Mouse (Mus musculus) adrenal gland, postnatal 10 days (tissue): Measurements from ENCODE around the gene Ccdc175. TPM values are rescaled to one million over a fixed set of nuclear protein-coding genes. Genes with fewer than 3 reads are reported as not detected.

Experiments used
- DNase-seq: peaks from one replicate; pipeline ENCODE4 v3.0.0; 2021; ENCODE audit warnings: mixed read lengths
- total RNA-seq, 2 experiments: library from RNA; stranded (reverse); gene quantifications; 2 replicates each; pipeline ENCODE4 v1.2.3; 2021

Gene Ccdc175
- total RNA-seq, 2 experiments from 2014 or later, result not detected

- no peak for DNase-seq
Measured at GRCm38 (mm10) chr12:72102776-72103175, 82.1 kb downstream of the Ccdc175 start.

- DNase-seq, result no peak
Measured at GRCm38 (mm10) chr12:72096966-72097365, 87.9 kb downstream of the Ccdc175 start.

- DNase-seq, result no peak
Measured at GRCm38 (mm10) chr12:72089802-72090201, 95.0 kb downstream of the Ccdc175 start.

- peak; percentile 36 for DNase-seq
Measured at GRCm38 (mm10) chr12:72086166-72086825, 98.5 kb downstream of the Ccdc175 start.

- peak; percentile 100 for DNase-seq
Measured at GRCm38 (mm10) chr12:72085329-72086165, 99.3 kb downstream of the Ccdc175 start, which contains the start of the genes L3hypdh and Jkamp. Gene L3hypdh, minus strand, starts transcription at chr12:72085439. Gene Jkamp, plus strand, starts transcription at chr12:72085589.

- no peak for DNase-seq
Measured at GRCm38 (mm10) chr12:72085024-72085328, 99.9 kb downstream of the Ccdc175 start.

GRCm38 (mm10) chr12:72084261-72085023, 100.4 kb downstream of the Ccdc175 start:
- peak; percentile 79 for DNase-seq

GRCm38 (mm10) chr12:72083265-72083664, 101.6 kb downstream of the Ccdc175 start:
- DNase-seq, result no peak

GRCm38 (mm10) chr12:72082370-72082769, 102.5 kb downstream of the Ccdc175 start:
- peak; percentile 66 for DNase-seq

- DNase-seq, result no peak
Measured at GRCm38 (mm10) chr12:72081961-72082360, 102.9 kb downstream of the Ccdc175 start.

- peak; percentile 22 for DNase-seq
Measured at GRCm38 (mm10) chr12:72078248-72078647, 106.6 kb downstream of the Ccdc175 start.

- DNase-seq, result peak; percentile 92
Measured at GRCm38 (mm10) chr12:72070327-72071269, 114.2 kb downstream of the Ccdc175 start, which contains the start of gene Gpr135. Gene Gpr135, minus strand, starts transcription at chr12:72071125.

GRCm38 (mm10) chr12:72069626-72070326, 115.1 kb downstream of the Ccdc175 start:
- DNase-seq, result no peak

- DNase-seq, result no peak
Measured at GRCm38 (mm10) chr12:72057780-72058179, 127.0 kb downstream of the Ccdc175 start.

- no peak for DNase-seq
Measured at GRCm38 (mm10) chr12:72053851-72054250, 131.0 kb downstream of the Ccdc175 start.

GRCm38 (mm10) chr12:72053303-72053702, 131.5 kb downstream of the Ccdc175 start:
- peak; percentile 16 for DNase-seq

- no peak for DNase-seq
Measured at GRCm38 (mm10) chr12:72052571-72052970, 132.3 kb downstream of the Ccdc175 start.
